Mouse (Mus musculus) kidney, postnatal 0 days (tissue): Measurements from ENCODE around the gene Ahnak. TPM values are rescaled to one million over a fixed set of nuclear protein-coding genes. Genes with fewer than 3 reads are reported as not detected.

Source experiments
- ATAC-seq: fragments of 200-750 bp; cut with Nextera tagmentation; replicated peaks from 2 replicates; pipeline ENCODE4 v1.8.0; 2017; ENCODE audit warnings: low read depth, moderate number of reproducible peaks, moderate TSS enrichment, moderate library complexity; ENCODE audit not compliant: low FRiP score
- DNase-seq: peaks from one replicate; pipeline ENCODE4 v3.0.0-alpha.2; 2016; ENCODE audit warnings: low spot score
- H3K27ac ChIP-seq: fragments of 300-500 bp; sonication (generic); 2 replicates; pipeline ENCODE4 v1.5.1; 2014; ENCODE audit warnings: mild to moderate bottlenecking
- H3K27me3 ChIP-seq: fragments of 300-500 bp; sonication (generic); 2 replicates; pipeline ENCODE4 v1.6.1; 2014; ENCODE audit warnings: low read length, mixed read lengths; ENCODE audit not compliant: insufficient read depth
- H3K36me3 ChIP-seq: fragments of 300-500 bp; sonication (generic); 2 replicates; pipeline ENCODE4 v1.6.1; 2014; ENCODE audit warnings: low read length, mixed read lengths; ENCODE audit not compliant: insufficient read depth
- H3K4me1 ChIP-seq: fragments of 300-500 bp; sonication (generic); replicated peaks from 2 replicates; pipeline ENCODE4 v1.6.1; 2014; ENCODE audit warnings: antibody characterized with exemption, low read length, mixed read lengths; ENCODE audit not compliant: insufficient read depth
- H3K4me2 ChIP-seq: fragments of 300-500 bp; sonication (generic); 2 replicates; pipeline ENCODE4 v1.6.1; 2014; ENCODE audit warnings: mild to moderate bottlenecking, low read length, moderate library complexity, mixed read lengths
- H3K4me3 ChIP-seq: fragments of 300-500 bp; sonication (generic); replicated peaks from 2 replicates; pipeline ENCODE4 v1.5.1; 2014; ENCODE audit warnings: low read depth, low read length
- H3K9ac ChIP-seq: fragments of 300-500 bp; sonication (generic); 2 replicates; pipeline ENCODE4 v1.6.1; 2014; ENCODE audit warnings: low read depth, low read length
- H3K9me3 ChIP-seq: fragments of 300-500 bp; sonication (generic); replicated peaks from 2 replicates; pipeline ENCODE4 v1.6.1; 2016; ENCODE audit warnings: low read length, inconsistent platforms, mixed read lengths
- CTCF ChIP-seq: IDR thresholded peaks from 2 replicates; pipeline ENCODE4 v1.5.1; 2016; ENCODE audit warnings: antibody characterized with exemption, low read depth, mild to moderate bottlenecking, moderate library complexity
- WGBS: fragments of 180-500 bp; shearing (Covaris S2); extraction: QIAGEN DNeasy Blood & Tissue Kit; methylation state at CpG from one replicate; pipeline ENCODE4 v1.1.7; 2014; 5-methylcytosine and 5-hydroxymethylcytosine counted together
- polyA plus RNA-seq: library from polyadenylated mRNA; unstranded; fragments of >200 nt; fragmentation: Nextera tagmentation; extraction: Ambion mirVana; gene quantifications from 2 replicates; pipeline ENCODE4 v1.2.1, GENCODE M21; 2015

Gene Ahnak
- polyA plus RNA-seq, 1 experiment from 2014 or later: 27.5 TPM

DNA sequence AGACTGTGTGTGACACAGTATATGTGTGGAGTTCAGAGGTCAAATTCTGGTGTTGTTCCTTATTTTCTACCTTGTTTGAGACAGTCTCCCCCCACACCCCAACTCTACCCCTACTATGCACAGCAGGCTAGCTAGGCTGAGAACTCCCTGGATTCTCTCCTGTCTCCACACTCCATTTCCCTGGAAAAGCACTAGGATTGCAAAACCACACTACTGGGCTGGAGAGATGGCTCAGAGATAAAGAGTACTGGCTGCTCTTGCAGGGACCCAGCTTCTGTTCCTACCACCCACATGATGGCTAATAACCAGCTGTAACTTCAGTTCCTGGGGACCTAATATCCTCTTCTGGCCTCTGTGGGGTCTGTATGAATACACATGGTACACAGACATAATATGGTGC lies 68.6 kb downstream of the Ahnak start:
- no peak overlapping the region for H3K27ac ChIP-seq
- no peaks in the 10 kb centered on the region for H3K36me3 ChIP-seq
- H3K27me3 ChIP-seq: no peaks in the 10 kb centered on the region
- H3K4me1 ChIP-seq: no peaks in the 10 kb centered on the region
- TF ChIP-seq CTCF: no peak
- no peak overlapping the region for H3K4me3 ChIP-seq
- no peaks in the 10 kb centered on the region for H3K9me3 ChIP-seq
- no peak overlapping the region for H3K4me2 ChIP-seq
- H3K9ac ChIP-seq: no peak overlapping the region
- DNase-seq (no peak), ATAC-seq (no peak)

DNA sequence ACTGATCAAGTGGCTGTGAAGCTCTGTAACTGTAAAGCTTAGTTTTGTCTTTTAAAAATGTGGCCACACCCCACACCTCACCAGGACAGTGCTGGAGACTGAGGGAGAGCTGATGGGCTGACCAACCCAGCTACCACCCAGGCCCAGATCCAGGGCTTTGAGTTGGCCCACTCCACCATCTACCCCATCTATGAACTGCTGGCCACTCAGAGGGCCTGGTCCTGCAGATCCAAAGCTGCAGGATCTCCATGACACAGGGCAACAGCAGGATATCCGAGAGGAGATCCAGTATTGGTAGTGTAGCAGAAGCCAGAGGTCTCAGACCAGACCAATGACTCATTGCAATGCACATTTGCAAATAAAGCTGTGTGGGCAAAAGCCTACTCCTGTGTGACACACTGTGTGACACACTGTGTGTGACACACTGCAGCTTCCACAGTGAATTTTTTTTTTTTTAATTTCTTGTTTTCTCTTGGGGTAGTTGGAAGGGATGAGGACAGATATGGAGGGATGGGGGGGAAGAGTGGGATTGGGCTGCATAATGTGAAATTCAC lies 69.3 kb downstream of the Ahnak start:
- Histone ChIP-seq H3K9ac (no peak overlapping the region), H3K9me3 (no peaks in the 10 kb centered on the region), H3K4me1 (no peaks in the 10 kb centered on the region), H3K4me3 (no peak overlapping the region), H3K27me3 (no peaks in the 10 kb centered on the region), H3K27ac (no peak overlapping the region), H3K36me3 (no peaks in the 10 kb centered on the region), H3K4me2 (no peak overlapping the region)
- ATAC-seq (no peak), DNase-seq (no peak)
- 69% methylated on average over 1 of the region's 1 CpGs for WGBS
- TF ChIP-seq CTCF: no peak

DNA sequence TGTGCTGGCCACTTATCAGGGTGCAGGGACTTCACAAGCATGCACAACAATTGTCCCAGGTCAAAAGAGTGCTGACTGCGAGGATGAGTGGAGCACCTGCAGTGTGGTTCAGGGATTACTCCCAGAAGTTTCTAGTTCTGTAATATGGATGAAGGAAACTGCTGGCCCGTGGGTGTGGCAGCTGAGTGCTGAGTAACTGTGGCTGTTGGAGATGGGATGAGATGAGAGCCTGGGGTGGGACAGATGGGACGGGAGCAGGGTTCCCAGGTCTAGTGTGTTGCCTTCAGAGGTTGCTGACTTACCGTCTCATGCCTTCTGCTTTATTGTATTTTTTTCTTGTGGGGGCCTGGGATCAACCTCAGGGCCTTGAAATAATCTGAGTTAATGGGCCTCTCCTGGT lies 69.9 kb downstream of the Ahnak start:
- Histone ChIP-seq H3K27ac (no peak overlapping the region), H3K4me2 (no peak overlapping the region), H3K9me3 (no peaks in the 10 kb centered on the region), H3K27me3 (no peaks in the 10 kb centered on the region), H3K9ac (no peak overlapping the region), H3K4me1 (no peaks in the 10 kb centered on the region), H3K36me3 (no peaks in the 10 kb centered on the region), H3K4me3 (no peak overlapping the region)
- ATAC-seq: no peak
- no peak for DNase-seq
- 76% methylated on average over 4 of the region's 4 CpGs for WGBS
- TF ChIP-seq CTCF: no peak

DNA sequence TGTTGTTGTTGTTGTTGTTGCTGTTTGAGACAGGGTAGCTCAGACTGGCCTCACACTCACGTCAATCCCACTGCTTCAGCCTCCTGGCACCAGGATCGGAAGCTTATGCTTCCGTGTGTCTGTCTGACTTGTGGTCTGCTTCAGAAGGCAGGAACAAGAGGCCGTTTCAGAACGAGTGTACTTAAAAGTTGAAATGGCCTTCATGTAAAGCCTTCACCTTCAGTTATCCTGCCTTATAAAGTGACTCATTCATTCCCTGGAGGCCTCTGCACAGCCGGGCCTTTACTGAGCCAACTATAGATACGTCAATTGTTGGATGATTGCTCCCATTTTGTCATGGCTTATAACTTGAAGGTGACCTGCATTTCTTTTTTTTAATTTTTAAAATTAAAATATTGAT lies 70.3 kb downstream of the Ahnak start:
- no peak for ATAC-seq
- Histone ChIP-seq H3K4me1 (no peaks in the 10 kb centered on the region), H3K4me3 (no peak overlapping the region), H3K27me3 (no peaks in the 10 kb centered on the region), H3K27ac (no peak overlapping the region), H3K9ac (no peak overlapping the region), H3K9me3 (no peaks in the 10 kb centered on the region), H3K36me3 (no peaks in the 10 kb centered on the region), H3K4me2 (no peak overlapping the region)
- 68% methylated on average over 7 of the region's 7 CpGs for WGBS
- DNase-seq: no peak
- TF ChIP-seq CTCF: no peak

DNA sequence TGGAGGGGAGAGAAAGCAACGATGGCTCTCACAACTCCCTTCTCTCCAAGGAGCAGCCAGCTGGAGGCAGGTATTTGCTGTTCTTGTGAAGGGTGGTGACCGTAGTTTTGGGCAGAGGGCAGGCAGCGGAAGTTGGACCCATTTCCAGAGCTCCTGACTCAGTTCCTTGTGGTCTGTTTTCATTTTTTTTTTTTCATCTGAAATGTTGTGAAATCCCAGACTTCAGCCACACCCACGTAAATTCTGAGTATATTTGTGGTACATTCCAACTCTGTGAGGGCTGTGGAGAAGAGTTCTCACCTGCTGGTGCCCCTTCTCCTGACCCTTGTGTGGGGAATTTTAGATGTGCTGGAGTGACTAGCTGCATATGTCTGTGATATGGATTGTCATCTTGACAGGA lies 71.0 kb downstream of the Ahnak start:
- no peak for TF ChIP-seq CTCF
- DNase-seq: no peak

DNA sequence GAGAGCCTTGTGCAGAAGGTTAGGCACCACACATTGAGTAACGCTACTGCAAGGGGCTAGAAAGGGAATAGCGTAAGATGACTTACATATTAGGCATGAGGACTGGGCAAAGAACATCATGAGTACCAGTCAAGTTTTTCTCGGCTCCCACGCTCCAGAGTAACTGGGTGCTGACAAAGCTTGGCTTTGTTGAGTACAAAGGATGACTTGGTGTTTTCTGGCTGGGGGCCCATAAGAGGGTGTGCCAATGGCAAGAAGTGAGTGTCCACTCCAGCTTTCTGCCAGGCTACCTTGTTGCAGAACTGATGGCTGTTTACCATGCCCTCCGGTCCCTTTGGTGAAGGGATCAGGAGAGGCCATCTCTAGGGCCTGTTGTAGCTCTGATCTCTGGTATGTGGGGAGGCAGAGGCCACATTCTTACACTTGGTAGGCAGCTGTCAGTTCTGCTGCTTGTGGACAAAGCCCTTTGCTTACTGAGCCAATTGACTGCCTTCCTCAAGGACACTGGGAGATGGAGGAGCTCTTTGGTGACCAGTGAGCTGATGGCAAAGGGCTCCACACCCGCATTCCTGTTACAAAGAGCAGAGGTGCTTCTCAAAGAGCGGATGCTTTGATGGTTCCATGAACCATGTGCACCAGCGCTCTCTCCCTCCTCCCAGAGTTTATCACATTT lies 72.3 kb downstream of the Ahnak start:
- H3K9me3 ChIP-seq: no peaks in the 10 kb centered on the region
- no peak overlapping the region for H3K4me3 ChIP-seq
- H3K27ac ChIP-seq: no peak overlapping the region
- no peak for TF ChIP-seq CTCF
- H3K27me3 ChIP-seq: no peaks in the 10 kb centered on the region
- 92% methylated on average over 8 of the region's 8 CpGs for WGBS
- H3K36me3 ChIP-seq: no peaks in the 10 kb centered on the region
- DNase-seq: no peak
- H3K9ac ChIP-seq: no peak overlapping the region
- ATAC-seq: no peak
- H3K4me1 ChIP-seq: peaks cover 5% of the 10 kb centered on the region; the same call in 1 of the 2 replicates
- H3K4me2 ChIP-seq: no peak overlapping the region

More for the DNA sequence above, 71.0 kb downstream of the Ahnak start:
- H3K4me1 ChIP-seq: no peaks in the 10 kb centered on the region
- no peak overlapping the region for H3K9ac ChIP-seq
- no peak overlapping the region for H3K4me2 ChIP-seq
- no peaks in the 10 kb centered on the region for H3K27me3 ChIP-seq
- no peak overlapping the region for H3K4me3 ChIP-seq
- H3K36me3 ChIP-seq: no peaks in the 10 kb centered on the region
- H3K9me3 ChIP-seq: no peaks in the 10 kb centered on the region
- H3K27ac ChIP-seq: no peak overlapping the region
- 67% methylated on average over 4 of the region's 4 CpGs for WGBS
- no peak for ATAC-seq
